Mouse (Mus musculus): ENCODE data around the gene Zfp941. TPM values are rescaled to one million over a fixed set of nuclear protein-coding genes. Genes with fewer than 3 reads are reported as not detected.

The Zfp941 gene
- polyA plus RNA-seq (2012): 0.04 TPM in 1 of 2 replicates, not detected in the other

GRCm38 (mm10) chr7:140821653-140822329, at the start of gene Zfp941:
Gene Zfp941, minus strand, starts transcription at chr7:140822178.

GRCm38 (mm10) chr7:140857550-140858505, 35.9 kb upstream of the Zfp941 start, which contains the start of gene Bet1l:
Gene Bet1l, minus strand, starts transcription at chr7:140857577.

GRCm38 (mm10) chr7:140856785-140857549, 35.0 kb upstream of the Zfp941 start, which contains the start of gene Ric8a:
Gene Ric8a, plus strand, starts transcription at chr7:140856957.

GRCm38 (mm10) chr7:140855860-140856784, 34.1 kb upstream of the Zfp941 start, which contains the start of gene Gm45785:
Gene Gm45785, minus strand, starts transcription at chr7:140856331.

GRCm38 (mm10) chr7:140847755-140848580, 26.0 kb upstream of the Zfp941 start, which contains the start of gene Odf3:
Gene Odf3, plus strand, starts transcription at chr7:140847805.

GRCm38 (mm10) chr7:140844905-140845665, 23.1 kb upstream of the Zfp941 start, which contains the start of gene Scgb1c1:
Gene Scgb1c1, plus strand, starts transcription at chr7:140845547.

GRCm38 (mm10) chr7:140834968-140835757, 13.2 kb upstream of the Zfp941 start, which contains the start of gene Urah:
Gene Urah, plus strand, starts transcription at chr7:140835018.

GRCm38 (mm10) chr7:140787406-140788052, 34.4 kb downstream of the Zfp941 start, which contains the start of gene Syce1:
Gene Syce1, minus strand, starts transcription at chr7:140787852.

GRCm38 (mm10) chr7:140763447-140764020, 58.4 kb downstream of the Zfp941 start, which contains the start of gene Cyp2e1:
Gene Cyp2e1, plus strand, starts transcription at chr7:140763739.

Other genes starting within 250 kb of the Zfp941 start
- gene Olfr46, start 220.9 kb downstream of the Zfp941 start, polyA plus RNA-seq (2012): not detected in 2 replicates
- gene Olfr61, start 193.2 kb downstream of the Zfp941 start, polyA plus RNA-seq (2012): not detected in 2 replicates
- gene Olfr53, start 175.7 kb downstream of the Zfp941 start, polyA plus RNA-seq (2012): not detected in 2 replicates
- not detected in 2 replicates for gene Olfr539, start 162.2 kb downstream of the Zfp941 start, polyA plus RNA-seq (2012)
- not detected in 2 replicates for gene Olfr45, start 140.2 kb downstream of the Zfp941 start, polyA plus RNA-seq (2012)
- gene Olfr541, start 124.9 kb downstream of the Zfp941 start, polyA plus RNA-seq (2012): not detected in 2 replicates
- not detected in 2 replicates for gene Cyp2e1, start 58.4 kb downstream of the Zfp941 start, polyA plus RNA-seq (2012)
- gene Syce1, start 34.3 kb downstream of the Zfp941 start, polyA plus RNA-seq (2012): 0.08 and 2.4 TPM in 2 replicates
- not detected in 2 replicates for gene Urah, start 12.8 kb upstream of the Zfp941 start, polyA plus RNA-seq (2012)
- not detected in 2 replicates for gene Scgb1c1, start 23.4 kb upstream of the Zfp941 start, polyA plus RNA-seq (2012)
- not detected in 2 replicates for gene Odf3, start 25.6 kb upstream of the Zfp941 start, polyA plus RNA-seq (2012)
- gene Gm45785, start 34.2 kb upstream of the Zfp941 start, polyA plus RNA-seq (2012): 3.4 and 3.5 TPM in 2 replicates
- gene Ric8a, start 34.8 kb upstream of the Zfp941 start, polyA plus RNA-seq (2012): 81.9 and 99.2 TPM in 2 replicates
- 12.2 and 15.3 TPM in 2 replicates for gene Bet1l, start 35.4 kb upstream of the Zfp941 start, polyA plus RNA-seq (2012)
- gene Psmd13, start 59.8 kb upstream of the Zfp941 start, polyA plus RNA-seq (2012): 72.0 and 88.0 TPM in 2 replicates
- 87.3 and 88.0 TPM in 2 replicates for gene Sirt3, start 60.1 kb upstream of the Zfp941 start, polyA plus RNA-seq (2012)
- gene Cox8b, start 78.3 kb upstream of the Zfp941 start, polyA plus RNA-seq (2012): not detected in 2 replicates
- gene Nlrp6, start 98.7 kb upstream of the Zfp941 start, polyA plus RNA-seq (2012): 0.11 and 0.89 TPM in 2 replicates
- gene Pgghg, start 119.2 kb upstream of the Zfp941 start, polyA plus RNA-seq (2012): 12.1 and 13.0 TPM in 2 replicates
- gene Ifitm5, start 128.1 kb upstream of the Zfp941 start, polyA plus RNA-seq (2012): 0.30 and 0.40 TPM in 2 replicates
- not detected in 2 replicates for gene Gm45717, start 133.8 kb upstream of the Zfp941 start, polyA plus RNA-seq (2012)
- 395 and 470 TPM in 2 replicates for gene Ifitm2, start 133.8 kb upstream of the Zfp941 start, polyA plus RNA-seq (2012)
- gene Ifitm1, start 145.0 kb upstream of the Zfp941 start, polyA plus RNA-seq (2012): 21.2 and 24.3 TPM in 2 replicates
- 34.6 and 44.1 TPM in 2 replicates for gene Ifitm3, start 188.6 kb upstream of the Zfp941 start, polyA plus RNA-seq (2012)
- gene Ifitm6, start 195.7 kb upstream of the Zfp941 start, polyA plus RNA-seq (2012): 2.4 and 4.7 TPM in 2 replicates
- gene Gm17387, start 207.0 kb upstream of the Zfp941 start, polyA plus RNA-seq (2012): not detected in 2 replicates
- 5.3 and 7.4 TPM in 2 replicates for gene B4galnt4, start 238.9 kb upstream of the Zfp941 start, polyA plus RNA-seq (2012)

Measured in megakaryocyte-erythroid progenitor cell, adult 5 weeks (primary cell).